Mouse (Mus musculus) MEL (cell line): ENCODE data around the gene Fkbp6.

Experiments used
- CHD1 ChIP-seq: IDR thresholded peaks from 2 replicates; pipeline ENCODE4 v1.6.1; 2012; ENCODE audit warnings: low read depth, mild to moderate bottlenecking, inconsistent platforms, low read length, improper control_type of control experiment
- ETS1 ChIP-seq: IDR thresholded peaks from 2 replicates; pipeline ENCODE4 v1.6.1; 2012; ENCODE audit warnings: low read depth, mild to moderate bottlenecking, inconsistent platforms, low read length, improper control_type of control experiment, moderate library complexity
- GATA1 ChIP-seq: IDR thresholded peaks from 2 replicates; pipeline ENCODE4 v1.6.1; 2011; ENCODE audit warnings: low read depth, low read length, improper control_type of control experiment
- MAFK ChIP-seq: IDR thresholded peaks from 2 replicates; pipeline ENCODE4 v1.6.1; 2011; ENCODE audit warnings: low read depth, mild to moderate bottlenecking, low read length, improper control_type of control experiment, borderline replicate concordance
- MAX ChIP-seq: IDR thresholded peaks from 2 replicates; pipeline ENCODE4 v1.6.1; 2011; ENCODE audit warnings: low read length, improper control_type of control experiment
- POLR2A ChIP-seq, 2 experiments: IDR thresholded peaks; 2 replicates each; pipeline ENCODE4 v1.6.1; 2011 to 2012; ENCODE audit warnings: low read length in 2 of 2, mild to moderate bottlenecking in 2 of 2, control low read depth in 1 of 2, improper control_type of control experiment in 1 of 2, low read depth in 1 of 2, moderate library complexity in 1 of 2; ENCODE audit not compliant: control insufficient read depth in 1 of 2, insufficient read depth in 1 of 2, poor library complexity in 1 of 2

- TF ChIP-seq CHD1 (no peak), ETS1 (no peak), GATA1 (no peak), POLR2A (IDR thresholded peaks at IDR 0.05; ENCODE audit: control insufficient read depth in 1 of 2, insufficient read depth in 1 of 2, low read depth in 1 of 2, low read length in 2 of 2, poor library complexity in 1 of 2) (no peak), MAFK (no peak), MAX (no peak)
Measured at GRCm38 (mm10) chr5:135276597-135276996, 73.2 kb downstream of the Fkbp6 start.
